Mouse (Mus musculus): ENCODE results near the gene Lef1. TPM values are rescaled to one million over a fixed set of nuclear protein-coding genes. Genes with fewer than 3 reads are reported as not detected.
A peak's percentile ranks its signal among the peaks of the same experiment; 100 is the strongest.

Lef1 gene
- polyA plus RNA-seq, 1 experiment from 2014 or later: 37.1 TPM

GRCm38 (mm10) chr3:131126438-131126837 lies 16.2 kb downstream of the Lef1 start:
- ATAC-seq (ENCODE audit: insufficient number of reproducible peaks, low FRiP score, low TSS enrichment, low read depth): no peak
- Histone ChIP-seq H3K9ac (no peak overlapping the region), H3K4me3 (no peak overlapping the region), H3K27ac (no peak overlapping the region), H3K36me3 (peaks cover 8% of the 10 kb centered on the region; the same call in 1 of the 2 replicates), H3K4me1 (no peaks in the 10 kb centered on the region), H3K9me3 (no peaks in the 10 kb centered on the region), H3K4me2 (no peak overlapping the region), H3K27me3 (no peaks in the 10 kb centered on the region)
- WGBS: 92% methylated on average over 4 of the region's 4 CpGs

- no peaks in the 10 kb centered on the region for H3K9me3 ChIP-seq
- ATAC-seq (ENCODE audit: insufficient number of reproducible peaks, low FRiP score, low TSS enrichment, low read depth): no peak
- no peaks in the 10 kb centered on the region for H3K27me3 ChIP-seq
- H3K4me2 ChIP-seq: no peak overlapping the region
- H3K4me1 ChIP-seq: peaks cover 24% of the 10 kb centered on the region
- WGBS: 63% methylated on average over 9 of the region's 9 CpGs
- H3K27ac ChIP-seq: no peak overlapping the region
- no peaks in the 10 kb centered on the region for H3K36me3 ChIP-seq
- H3K9ac ChIP-seq: no peak overlapping the region
- no peak overlapping the region for H3K4me3 ChIP-seq
Measured at GRCm38 (mm10) chr3:131134003-131134402, 23.7 kb downstream of the Lef1 start.

- Histone ChIP-seq H3K4me2 (no peak overlapping the region), H3K36me3 (no peaks in the 10 kb centered on the region), H3K27ac (no peak overlapping the region), H3K9me3 (no peaks in the 10 kb centered on the region), H3K27me3 (no peaks in the 10 kb centered on the region), H3K4me1 (peaks cover 35% of the 10 kb centered on the region), H3K4me3 (no peak overlapping the region), H3K9ac (no peak overlapping the region)
- WGBS: 50% methylated on average over 9 of the region's 9 CpGs
- ATAC-seq (ENCODE audit: insufficient number of reproducible peaks, low FRiP score, low TSS enrichment, low read depth): no peak
Measured at GRCm38 (mm10) chr3:131135434-131135833, 25.2 kb downstream of the Lef1 start.

- Histone ChIP-seq H3K4me2 (peak overlapping the region; percentile 31; the same call in 1 of the 2 replicates), H3K27me3 (no peaks in the 10 kb centered on the region), H3K36me3 (no peaks in the 10 kb centered on the region), H3K4me3 (no peak overlapping the region), H3K9me3 (no peaks in the 10 kb centered on the region), H3K9ac (no peak overlapping the region), H3K4me1 (peaks cover 35% of the 10 kb centered on the region), H3K27ac (peak overlapping the region; percentile 68; the same call in 1 of the 2 replicates)
- ATAC-seq (ENCODE audit: insufficient number of reproducible peaks, low FRiP score, low TSS enrichment, low read depth): no peak
- WGBS: 11% methylated on average over 8 of the region's 8 CpGs
Measured at GRCm38 (mm10) chr3:131136455-131136854, 26.2 kb downstream of the Lef1 start.

GRCm38 (mm10) chr3:131137119-131137781 lies 27.0 kb downstream of the Lef1 start:
- no peaks in the 10 kb centered on the region for H3K27me3 ChIP-seq
- H3K9me3 ChIP-seq: no peaks in the 10 kb centered on the region
- no peaks in the 10 kb centered on the region for H3K36me3 ChIP-seq
- no peak; the same call in 1 of the 2 replicates for ATAC-seq (ENCODE audit: insufficient number of reproducible peaks, low FRiP score, low TSS enrichment, low read depth)
- no peak overlapping the region for H3K4me3 ChIP-seq
- no peak overlapping the region for H3K9ac ChIP-seq
- 35% methylated on average over 18 of the region's 18 CpGs for WGBS
- peaks cover 35% of the 10 kb centered on the region for H3K4me1 ChIP-seq
- H3K4me2 ChIP-seq: peak overlapping the region; percentile 31
- H3K27ac ChIP-seq: peak overlapping the region; percentile 68

GRCm38 (mm10) chr3:131138224-131138623 lies 28.0 kb downstream of the Lef1 start:
- no peak for ATAC-seq (ENCODE audit: insufficient number of reproducible peaks, low FRiP score, low TSS enrichment, low read depth)
- no peak overlapping the region for H3K27ac ChIP-seq
- H3K4me2 ChIP-seq: no peak overlapping the region

GRCm38 (mm10) chr3:131138797-131139196 lies 28.5 kb downstream of the Lef1 start:
- 51% methylated on average over 8 of the region's 8 CpGs for WGBS
- 0 out of 2 replicates have a peak overlapping the region, but pooled peaks have one; percentile 47 for H3K27ac ChIP-seq
- H3K4me1 ChIP-seq: peaks cover 45% of the 10 kb centered on the region
- no peak overlapping the region for H3K4me2 ChIP-seq
- no peaks in the 10 kb centered on the region for H3K27me3 ChIP-seq
- H3K36me3 ChIP-seq: no peaks in the 10 kb centered on the region
- ATAC-seq (ENCODE audit: insufficient number of reproducible peaks, low FRiP score, low TSS enrichment, low read depth): no peak
- H3K4me3 ChIP-seq: no peak overlapping the region
- H3K9ac ChIP-seq: no peak overlapping the region
- no peaks in the 10 kb centered on the region for H3K9me3 ChIP-seq

More at GRCm38 (mm10) chr3:131138224-131138623, 28.0 kb downstream of the Lef1 start:
- H3K9me3 ChIP-seq: no peaks in the 10 kb centered on the region
- peaks cover 40% of the 10 kb centered on the region for H3K4me1 ChIP-seq
- WGBS: 73% methylated on average over 9 of the region's 9 CpGs
- no peak overlapping the region for H3K4me3 ChIP-seq
- H3K9ac ChIP-seq: no peak overlapping the region
- no peaks in the 10 kb centered on the region for H3K27me3 ChIP-seq
- H3K36me3 ChIP-seq: no peaks in the 10 kb centered on the region

GRCm38 (mm10) chr3:131139345-131140090 lies 29.2 kb downstream of the Lef1 start:
- WGBS: 39% methylated on average over 14 of the region's 14 CpGs
- Histone ChIP-seq H3K36me3 (no peaks in the 10 kb centered on the region), H3K4me1 (peaks cover 45% of the 10 kb centered on the region), H3K9ac (no peak overlapping the region), H3K9me3 (no peaks in the 10 kb centered on the region), H3K4me2 (no peak overlapping the region), H3K27me3 (no peaks in the 10 kb centered on the region), H3K27ac (peak overlapping the region; percentile 47; the same call in 1 of the 2 replicates), H3K4me3 (no peak overlapping the region)
- no peak for ATAC-seq (ENCODE audit: insufficient number of reproducible peaks, low FRiP score, low TSS enrichment, low read depth)

- H3K4me3 ChIP-seq: no peak overlapping the region
- no peak overlapping the region for H3K9ac ChIP-seq
- ATAC-seq (ENCODE audit: insufficient number of reproducible peaks, low FRiP score, low TSS enrichment, low read depth): no peak
- no peak overlapping the region for H3K4me2 ChIP-seq
- H3K27me3 ChIP-seq: no peaks in the 10 kb centered on the region
- 87% methylated on average over 7 of the region's 7 CpGs for WGBS
- peaks cover 45% of the 10 kb centered on the region for H3K4me1 ChIP-seq
- no peaks in the 10 kb centered on the region for H3K36me3 ChIP-seq
- 0 out of 2 replicates have a peak overlapping the region, but pooled peaks have one; percentile 5 for H3K27ac ChIP-seq
- H3K9me3 ChIP-seq: no peaks in the 10 kb centered on the region
Measured at GRCm38 (mm10) chr3:131140091-131140462, 29.8 kb downstream of the Lef1 start.

GRCm38 (mm10) chr3:131141546-131141945 lies 31.3 kb downstream of the Lef1 start:
- 32% methylated on average over 4 of the region's 4 CpGs for WGBS
- H3K4me2 ChIP-seq: no peak overlapping the region
- H3K4me3 ChIP-seq: no peak overlapping the region
- no peak for ATAC-seq (ENCODE audit: insufficient number of reproducible peaks, low FRiP score, low TSS enrichment, low read depth)
- H3K9ac ChIP-seq: no peak overlapping the region
- H3K36me3 ChIP-seq: no peaks in the 10 kb centered on the region
- H3K9me3 ChIP-seq: no peaks in the 10 kb centered on the region
- H3K4me1 ChIP-seq: peaks cover 42% of the 10 kb centered on the region
- H3K27me3 ChIP-seq: no peaks in the 10 kb centered on the region
- no peak overlapping the region for H3K27ac ChIP-seq

- no peak overlapping the region for H3K4me2 ChIP-seq
- no peaks in the 10 kb centered on the region for H3K36me3 ChIP-seq
- no peak overlapping the region for H3K9ac ChIP-seq
- peaks cover 18% of the 10 kb centered on the region for H3K4me1 ChIP-seq
- H3K27ac ChIP-seq: no peak overlapping the region
- no peak for ATAC-seq (ENCODE audit: insufficient number of reproducible peaks, low FRiP score, low TSS enrichment, low read depth)
- H3K9me3 ChIP-seq: no peaks in the 10 kb centered on the region
- WGBS: 77% methylated on average over 2 of the region's 2 CpGs
- H3K4me3 ChIP-seq: no peak overlapping the region
- no peaks in the 10 kb centered on the region for H3K27me3 ChIP-seq
Measured at GRCm38 (mm10) chr3:131144250-131144649, 34.0 kb downstream of the Lef1 start.

- Histone ChIP-seq H3K9me3 (no peaks in the 10 kb centered on the region), H3K36me3 (no peaks in the 10 kb centered on the region), H3K27ac (no peak overlapping the region), H3K9ac (no peak overlapping the region), H3K4me2 (no peak overlapping the region), H3K4me3 (no peak overlapping the region), H3K4me1 (peaks cover 13% of the 10 kb centered on the region), H3K27me3 (no peaks in the 10 kb centered on the region)
- WGBS: 92% methylated on average over 4 of the region's 4 CpGs
- no peak for ATAC-seq (ENCODE audit: insufficient number of reproducible peaks, low FRiP score, low TSS enrichment, low read depth)
Measured at GRCm38 (mm10) chr3:131152921-131153320, 42.6 kb downstream of the Lef1 start.
